Mouse (Mus musculus) liver, adult 2 months (tissue): ENCODE results near the gene Acox3.

ENCODE experiments used
- CTCF ChIP-seq: fragments of 200-500 bp; IDR thresholded peaks from 2 replicates; pipeline ENCODE4 v1.5.1; 2011; ENCODE audit warnings: low read depth, low read length, control low read depth
- POLR2A ChIP-seq: fragments of 200-500 bp; IDR thresholded peaks from 2 replicates; pipeline ENCODE4 v1.6.1; 2011; ENCODE audit warnings: low read length, control low read depth; ENCODE audit not compliant: insufficient read depth; ENCODE audit errors: extremely low read depth

GRCm38 (mm10) chr5:35616943-35617342 lies 34.1 kb downstream of the Acox3 start:
- TF ChIP-seq CTCF = no peak
- no peak for TF ChIP-seq POLR2A
